Mouse (Mus musculus) embryonic facial prominence, embryonic 15.5 days (tissue): ENCODE measurements around the gene Lrba. TPM values are rescaled to one million over a fixed set of nuclear protein-coding genes. Genes with fewer than 3 reads are reported as not detected.

ENCODE experiments used
- ATAC-seq: fragments of 200-750 bp; cut with Nextera tagmentation; 2 replicates; pipeline ENCODE4 v1.8.0; 2017; ENCODE audit warnings: low read depth, moderate TSS enrichment; ENCODE audit not compliant: insufficient number of reproducible peaks, low FRiP score, low TSS enrichment
- H3K27ac ChIP-seq: fragments of 300-500 bp; sonication (generic); replicated peaks from 2 replicates; pipeline ENCODE4 v1.5.1; 2015; ENCODE audit warnings: mild to moderate bottlenecking, inconsistent platforms
- H3K27me3 ChIP-seq: fragments of 300-500 bp; sonication (generic); 2 replicates; pipeline ENCODE4 v1.6.1; 2015; ENCODE audit warnings: inconsistent platforms
- H3K36me3 ChIP-seq: fragments of 300-500 bp; sonication (generic); 2 replicates; pipeline ENCODE4 v1.6.1; 2015; ENCODE audit warnings: mild to moderate bottlenecking, inconsistent platforms
- H3K4me1 ChIP-seq: fragments of 300-500 bp; sonication (generic); 2 replicates; pipeline ENCODE4 v1.6.1; 2015; ENCODE audit warnings: inconsistent platforms
- H3K4me2 ChIP-seq: fragments of 300-500 bp; sonication (generic); replicated peaks from 2 replicates; pipeline ENCODE4 v1.6.1; 2015; ENCODE audit warnings: mild to moderate bottlenecking, inconsistent platforms
- H3K4me3 ChIP-seq: fragments of 300-500 bp; sonication (generic); replicated peaks from 2 replicates; pipeline ENCODE4 v1.5.1; 2015; ENCODE audit warnings: mild to moderate bottlenecking, inconsistent platforms
- H3K9ac ChIP-seq: fragments of 300-500 bp; sonication (generic); 2 replicates; pipeline ENCODE4 v1.6.1; 2015; ENCODE audit warnings: inconsistent platforms
- H3K9me3 ChIP-seq: fragments of 300-500 bp; sonication (generic); replicated peaks from 2 replicates; pipeline ENCODE4 v1.6.1; 2016; ENCODE audit warnings: inconsistent platforms
- WGBS: fragments of 180-500 bp; shearing (Covaris S2); methylation state at CpG from one replicate; pipeline ENCODE4 v1.1.7; 2015; 5-methylcytosine and 5-hydroxymethylcytosine counted together
- polyA plus RNA-seq: library from polyadenylated mRNA; unstranded; fragments of >200 nt; fragmentation: Nextera tagmentation; extraction: Ambion mirVana; gene quantifications from 2 replicates; pipeline ENCODE4 v1.2.1, GENCODE M21; 2015

The Lrba gene
- polyA plus RNA-seq, 1 experiment from 2014 or later: 4.7 TPM

GRCm38 (mm10) chr3:86689305-86689704, 464.8 kb downstream of the Lrba start:
- no peak overlapping the region for H3K27ac ChIP-seq
- H3K36me3 ChIP-seq: no peaks in the 10 kb centered on the region
- no peak overlapping the region for H3K9ac ChIP-seq
- no peaks in the 10 kb centered on the region for H3K9me3 ChIP-seq
- no peak overlapping the region for H3K4me3 ChIP-seq
- peaks cover 7% of the 10 kb centered on the region; the same call in 1 of the 2 replicates for H3K4me1 ChIP-seq
- H3K4me2 ChIP-seq: peak overlapping the region; percentile 17; the same call in 1 of the 2 replicates
- no peak for ATAC-seq
- no peaks in the 10 kb centered on the region for H3K27me3 ChIP-seq
- WGBS: 18% methylated on average over 7 of the region's 7 CpGs

DNA sequence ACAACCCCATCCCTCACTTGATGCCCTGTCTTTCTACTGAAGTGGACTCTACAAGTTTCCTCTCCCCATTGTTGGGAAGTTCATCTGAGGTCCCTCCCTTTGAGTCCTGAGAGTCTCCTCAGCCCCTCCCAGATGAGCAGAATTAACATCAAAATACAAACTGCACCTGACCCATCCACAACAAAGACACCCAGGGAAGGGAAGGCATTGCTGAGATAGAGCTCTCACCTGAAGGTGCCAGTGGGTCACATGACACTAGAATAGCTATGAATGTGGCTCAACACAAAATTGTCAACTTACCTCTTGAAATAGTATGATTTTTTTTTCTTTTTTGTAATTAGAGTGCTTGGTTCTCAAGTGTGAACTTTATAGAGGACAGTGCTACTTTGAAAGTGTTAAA, 468.3 kb downstream of the Lrba start:
- no peak overlapping the region for H3K4me3 ChIP-seq
- no peaks in the 10 kb centered on the region for H3K36me3 ChIP-seq
- no peak overlapping the region for H3K4me2 ChIP-seq
- no peak for ATAC-seq
- H3K4me1 ChIP-seq: peaks cover 6% of the 10 kb centered on the region; the same call in 1 of the 2 replicates
- H3K9me3 ChIP-seq: no peaks in the 10 kb centered on the region
- no peak overlapping the region for H3K27ac ChIP-seq
- H3K9ac ChIP-seq: no peak overlapping the region
- no peaks in the 10 kb centered on the region for H3K27me3 ChIP-seq

DNA sequence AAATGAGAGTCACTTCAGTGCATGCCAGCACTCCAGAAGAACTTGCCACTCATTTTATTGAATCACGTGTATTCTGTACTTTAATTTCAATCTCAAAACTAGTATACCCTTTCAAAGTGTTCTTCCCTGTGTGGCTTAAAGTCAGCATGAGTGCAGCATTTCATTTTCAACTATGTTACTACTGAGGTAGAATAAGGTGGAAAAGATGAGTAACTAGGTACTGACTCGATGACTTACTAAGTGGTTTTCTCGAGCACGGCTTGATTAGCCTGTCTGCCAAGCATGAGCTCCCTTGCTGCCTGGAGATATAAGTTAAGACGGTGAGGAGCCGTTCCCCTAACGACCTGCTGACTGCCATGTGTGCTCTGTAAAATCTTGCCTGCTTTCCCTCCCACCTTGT, 469.1 kb downstream of the Lrba start:
- H3K9ac ChIP-seq: no peak overlapping the region
- H3K4me1 ChIP-seq: peaks cover 4% of the 10 kb centered on the region; the same call in 1 of the 2 replicates
- no peak overlapping the region for H3K4me2 ChIP-seq
- ATAC-seq: no peak
- H3K27ac ChIP-seq: no peak overlapping the region
- H3K9me3 ChIP-seq: no peaks in the 10 kb centered on the region
- WGBS: 58% methylated on average over 7 of the region's 7 CpGs
- H3K36me3 ChIP-seq: no peaks in the 10 kb centered on the region
- no peak overlapping the region for H3K4me3 ChIP-seq
- H3K27me3 ChIP-seq: no peaks in the 10 kb centered on the region

- no peaks in the 10 kb centered on the region for H3K9me3 ChIP-seq
- WGBS: 62% methylated on average over 2 of the region's 2 CpGs
- no peak for ATAC-seq
These were observed 474.5 kb downstream of the Lrba start for GRCm38 (mm10) chr3:86698947-86699346.

GRCm38 (mm10) chr3:86701163-86701563, 476.7 kb downstream of the Lrba start:
- ATAC-seq: no peak
- H3K4me1 ChIP-seq: no peaks in the 10 kb centered on the region
- H3K36me3 ChIP-seq: no peaks in the 10 kb centered on the region
- no peak overlapping the region for H3K4me2 ChIP-seq
- no peaks in the 10 kb centered on the region for H3K27me3 ChIP-seq
- no peak overlapping the region for H3K9ac ChIP-seq
- whole genome bisulfite sequencing: 22% methylated on average over 1 of the region's 1 CpGs
- H3K4me3 ChIP-seq: no peak overlapping the region
- no peaks in the 10 kb centered on the region for H3K9me3 ChIP-seq
- H3K27ac ChIP-seq: no peak overlapping the region

More at GRCm38 (mm10) chr3:86698947-86699346, 474.5 kb downstream of the Lrba start:
- Histone ChIP-seq H3K4me1 (no peaks in the 10 kb centered on the region), H3K36me3 (no peaks in the 10 kb centered on the region), H3K4me3 (no peak overlapping the region), H3K27ac (no peak overlapping the region), H3K4me2 (no peak overlapping the region), H3K27me3 (no peaks in the 10 kb centered on the region), H3K9ac (no peak overlapping the region)

DNA sequence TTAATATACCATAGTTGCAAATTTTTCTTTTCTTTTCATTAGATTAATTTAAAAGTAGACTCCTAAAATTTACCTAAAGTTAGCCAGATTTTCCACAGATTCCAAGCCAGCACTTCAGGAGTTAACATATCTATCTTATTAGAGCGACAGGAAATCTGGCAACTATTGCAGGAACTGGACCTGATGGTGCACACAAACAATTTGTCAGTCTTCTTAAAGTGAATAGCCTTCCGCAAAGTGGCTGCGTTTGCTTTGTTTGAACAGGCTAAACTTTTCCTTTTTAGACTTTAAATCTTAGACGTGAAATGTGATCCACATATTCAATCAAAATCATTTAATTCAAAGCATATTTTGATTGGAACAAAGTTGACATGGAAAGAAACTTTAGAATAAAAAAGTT, 485.0 kb downstream of the Lrba start:
- H3K9me3 ChIP-seq: no peaks in the 10 kb centered on the region

GRCm38 (mm10) chr3:86711530-86711929, 487.1 kb downstream of the Lrba start:
- no peak overlapping the region for H3K4me2 ChIP-seq
- ATAC-seq: no peak
- no peaks in the 10 kb centered on the region for H3K9me3 ChIP-seq
- WGBS: 45% methylated on average over 1 of the region's 1 CpGs
- H3K27ac ChIP-seq: no peak overlapping the region
- H3K9ac ChIP-seq: no peak overlapping the region
- no peaks in the 10 kb centered on the region for H3K27me3 ChIP-seq
- no peak overlapping the region for H3K4me3 ChIP-seq
- H3K4me1 ChIP-seq: no peaks in the 10 kb centered on the region
- H3K36me3 ChIP-seq: no peaks in the 10 kb centered on the region

More for the DNA sequence above, 485.0 kb downstream of the Lrba start:
- no peak overlapping the region for H3K27ac ChIP-seq
- 19% methylated on average over 4 of the region's 4 CpGs for WGBS
- no peak overlapping the region for H3K9ac ChIP-seq
- no peak overlapping the region for H3K4me2 ChIP-seq
- H3K36me3 ChIP-seq: no peaks in the 10 kb centered on the region
- H3K4me3 ChIP-seq: no peak overlapping the region
- ATAC-seq: no peak
- no peaks in the 10 kb centered on the region for H3K27me3 ChIP-seq
- H3K4me1 ChIP-seq: no peaks in the 10 kb centered on the region

DNA sequence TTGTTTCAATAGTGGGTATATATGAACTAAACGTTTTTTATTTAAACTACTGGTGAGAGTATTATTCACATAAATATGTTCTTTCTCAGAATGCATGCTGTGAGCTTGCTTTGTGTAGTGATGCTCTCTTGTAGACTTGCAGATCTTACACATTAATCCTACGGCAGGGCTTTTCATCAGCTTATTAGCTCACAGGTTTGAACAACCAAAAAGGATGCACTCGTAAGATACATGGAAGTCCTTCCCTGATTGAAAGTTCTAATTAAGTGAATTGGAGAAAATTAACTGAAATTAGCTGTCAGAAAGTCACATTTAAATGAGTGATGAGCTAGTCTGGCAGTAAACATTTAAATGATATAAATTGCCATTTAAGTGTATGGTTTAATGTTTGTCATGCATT, 488.3 kb downstream of the Lrba start:
- no peaks in the 10 kb centered on the region for H3K36me3 ChIP-seq

GRCm38 (mm10) chr3:86714446-86714845, 490.0 kb downstream of the Lrba start:
- Histone ChIP-seq H3K27me3 (no peaks in the 10 kb centered on the region), H3K27ac (no peak overlapping the region), H3K4me2 (no peak overlapping the region), H3K9me3 (no peaks in the 10 kb centered on the region), H3K36me3 (no peaks in the 10 kb centered on the region), H3K4me1 (no peaks in the 10 kb centered on the region), H3K4me3 (no peak overlapping the region), H3K9ac (no peak overlapping the region)
- no peak for ATAC-seq
- whole genome bisulfite sequencing: 59% methylated on average over 2 of the region's 2 CpGs

More for the DNA sequence above, 488.3 kb downstream of the Lrba start:
- H3K27me3 ChIP-seq: no peaks in the 10 kb centered on the region
- WGBS: 56% methylated on average over 3 of the region's 3 CpGs
- H3K9me3 ChIP-seq: no peaks in the 10 kb centered on the region
- ATAC-seq: no peak
- H3K4me2 ChIP-seq: no peak overlapping the region
- H3K9ac ChIP-seq: no peak overlapping the region
- no peaks in the 10 kb centered on the region for H3K4me1 ChIP-seq
- no peak overlapping the region for H3K27ac ChIP-seq
- H3K4me3 ChIP-seq: no peak overlapping the region

DNA sequence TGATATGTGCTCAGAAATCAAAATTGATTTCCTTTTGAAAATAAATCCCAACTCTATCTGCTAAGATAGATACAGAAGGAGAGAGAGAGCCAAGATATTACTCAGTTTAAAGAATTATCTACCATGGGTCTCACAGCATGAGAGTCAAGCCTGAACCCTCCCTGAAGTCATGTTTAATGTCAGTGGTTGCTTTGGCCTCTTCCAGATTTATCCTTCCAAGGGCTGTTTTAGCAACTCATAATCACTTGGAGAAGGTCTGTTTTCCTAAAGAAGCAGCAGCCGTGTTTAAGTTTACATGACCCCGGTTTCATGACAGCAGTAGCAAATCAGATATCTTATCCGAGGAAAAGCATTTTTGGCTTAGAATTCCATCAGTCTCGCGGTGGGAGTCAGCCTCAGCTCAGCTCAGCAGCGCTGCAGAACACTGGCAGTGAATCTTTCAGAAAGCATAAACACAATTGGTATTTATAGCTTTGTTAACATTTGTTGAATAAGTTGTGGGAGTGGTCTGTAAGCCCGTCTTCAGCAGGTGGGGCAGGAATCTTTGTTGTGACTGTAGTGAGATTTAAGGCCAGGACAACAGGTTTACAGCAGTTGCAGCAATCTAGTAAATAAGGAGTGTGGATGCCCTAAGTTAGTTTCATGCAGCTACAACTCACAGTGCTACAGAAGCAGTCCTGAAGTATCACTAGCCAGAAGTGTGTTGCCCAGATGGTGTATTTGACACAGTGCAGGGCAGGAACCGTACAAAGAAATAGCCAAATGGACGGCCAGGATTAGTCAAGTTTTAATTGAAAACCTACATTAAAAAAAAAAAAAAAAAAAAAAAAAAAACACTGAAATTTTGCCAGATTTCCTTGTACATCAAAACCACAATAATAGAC, 499.2 kb downstream of the Lrba start:
- WGBS: 12% methylated on average over 9 of the region's 9 CpGs
- Histone ChIP-seq H3K9ac (no peak overlapping the region), H3K4me2 (no peak overlapping the region), H3K9me3 (no peaks in the 10 kb centered on the region), H3K36me3 (no peaks in the 10 kb centered on the region), H3K27me3 (no peaks in the 10 kb centered on the region), H3K4me1 (peaks cover 6% of the 10 kb centered on the region; the same call in 1 of the 2 replicates), H3K4me3 (no peak overlapping the region), H3K27ac (peak overlapping the region; percentile 68)
- ATAC-seq: no peak

DNA sequence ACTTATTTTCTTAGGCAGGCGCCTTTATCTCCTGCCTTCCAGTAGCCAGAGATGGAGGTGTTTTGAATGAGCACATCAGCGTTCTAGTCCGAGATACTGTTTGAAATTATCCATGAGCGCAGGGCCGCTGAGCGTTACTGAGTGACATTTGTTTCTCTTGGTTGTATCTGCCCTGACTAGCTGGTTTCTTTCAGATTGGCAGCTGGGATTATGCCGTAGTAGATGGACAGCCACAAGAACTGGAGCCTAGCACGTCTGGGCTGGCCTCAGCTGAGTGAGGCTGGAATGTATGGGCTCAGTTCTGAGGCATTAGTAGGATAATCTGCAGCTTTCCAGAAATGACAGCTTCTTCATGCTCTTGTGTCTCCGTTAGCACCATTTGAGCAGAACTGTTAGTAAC, 500.6 kb downstream of the Lrba start:
- no peaks in the 10 kb centered on the region for H3K27me3 ChIP-seq
- ATAC-seq: no peak
- H3K4me2 ChIP-seq: no peak overlapping the region
- peaks cover 6% of the 10 kb centered on the region; the same call in 1 of the 2 replicates for H3K4me1 ChIP-seq
- no peaks in the 10 kb centered on the region for H3K9me3 ChIP-seq
- no peak overlapping the region for H3K9ac ChIP-seq
- H3K36me3 ChIP-seq: no peaks in the 10 kb centered on the region
- 59% methylated on average over 9 of the region's 9 CpGs for WGBS
- H3K27ac ChIP-seq: no peak overlapping the region
- H3K4me3 ChIP-seq: no peak overlapping the region

GRCm38 (mm10) chr3:86738831-86739230, 514.4 kb downstream of the Lrba start:
- WGBS: 69% methylated on average over 3 of the region's 3 CpGs
- H3K9me3 ChIP-seq: no peaks in the 10 kb centered on the region
- no peak overlapping the region for H3K9ac ChIP-seq
- no peak for ATAC-seq
- H3K27ac ChIP-seq: no peak overlapping the region
- H3K4me2 ChIP-seq: no peak overlapping the region
- H3K36me3 ChIP-seq: no peaks in the 10 kb centered on the region
- no peaks in the 10 kb centered on the region for H3K4me1 ChIP-seq
- no peaks in the 10 kb centered on the region for H3K27me3 ChIP-seq
- H3K4me3 ChIP-seq: no peak overlapping the region
